In genomic region chr8:39782162-39782530, GRCm38 (mm10) we compare ENCODE assay signal across 29 mouse cellular contexts.
DNase-seq lines count a peak whose midpoint lies in the region; ATAC-seq and TF ChIP-seq lines count a peak whose summit lies in the region.
"Had no signal": no experiment of that assay in that cellular context is flagged by ENCODE, and none has a peak within 500 bp of the region (broad histone marks: within the 10 kb centered on the region; RNA-seq: fewer than 3 reads in every experiment).

No protein-coding gene starts in this region.

- no peak for TF ChIP-seq CTCF in brain, embryonic 14.5 days (IDR thresholded peaks at IDR 0.05; ENCODE audit: borderline replicate concordance, extremely low read depth, insufficient read depth, insufficient read length)
- TF ChIP-seq CTCF in forebrain, postnatal 0 days (IDR thresholded peaks at IDR 0.05; ENCODE audit: low read depth), result no peak

- no peaks in the 10 kb centered on the region for H3K4me1 ChIP-seq in forebrain, embryonic 14.5 days (ENCODE audit: control insufficient read depth, insufficient read depth, low read length)
- H3K4me1 ChIP-seq in forebrain, embryonic 10.5 days, result no peaks in the 10 kb centered on the region
- H3K4me1 ChIP-seq in forebrain, postnatal 0 days (ENCODE audit: insufficient read depth), result no peaks in the 10 kb centered on the region
- H3K4me1 ChIP-seq: embryonic facial prominence, embryonic 12.5 days; embryonic facial prominence, embryonic 15.5 days; hindbrain, embryonic 10.5 days; hindbrain, embryonic 13.5 days; intestine, embryonic 15.5 days had no signal

- H3K4me2 ChIP-seq in forebrain, embryonic 14.5 days (ENCODE audit: low read length), result no peak overlapping the region
- no peak overlapping the region for H3K4me2 ChIP-seq in forebrain, postnatal 0 days (ENCODE audit: low read depth)
- H3K4me2 ChIP-seq: embryonic facial prominence, embryonic 12.5 days; embryonic facial prominence, embryonic 15.5 days; heart, embryonic 11.5 days; hindbrain, embryonic 13.5 days; intestine, embryonic 15.5 days had no signal

- no peak overlapping the region for H3K4me3 ChIP-seq in forebrain, embryonic 14.5 days (ENCODE audit: low read depth, low read length)
- H3K4me3 ChIP-seq in forebrain, embryonic 10.5 days, result no peak overlapping the region
- H3K4me3 ChIP-seq in forebrain, postnatal 0 days (ENCODE audit: low read depth, low read length), result no peak overlapping the region
- H3K4me3 ChIP-seq: embryonic facial prominence, embryonic 12.5 days; embryonic facial prominence, embryonic 15.5 days; gastrocnemius, adult 2 months; hindbrain, embryonic 10.5 days; hindbrain, embryonic 13.5 days; intestine, embryonic 15.5 days had no signal

- H3K9ac ChIP-seq in forebrain, embryonic 14.5 days (ENCODE audit: low read length), result no peak overlapping the region
- H3K9ac ChIP-seq in forebrain, postnatal 0 days, result no peak overlapping the region
- H3K9ac ChIP-seq: embryonic facial prominence, embryonic 12.5 days; embryonic facial prominence, embryonic 15.5 days; hindbrain, embryonic 13.5 days; intestine, embryonic 15.5 days had no signal

- no peaks in the 10 kb centered on the region for H3K36me3 ChIP-seq in forebrain, embryonic 14.5 days (ENCODE audit: control insufficient read depth, insufficient read depth, low read length)
- H3K36me3 ChIP-seq in forebrain, embryonic 10.5 days (replicated peaks), result no peaks in the 10 kb centered on the region
- H3K36me3 ChIP-seq in forebrain, postnatal 0 days (ENCODE audit: insufficient read depth), result no peaks in the 10 kb centered on the region
- H3K36me3 ChIP-seq: embryonic facial prominence, embryonic 12.5 days; embryonic facial prominence, embryonic 15.5 days; G1E; hindbrain, embryonic 10.5 days; hindbrain, embryonic 13.5 days; intestine, embryonic 15.5 days had no signal

- no peak overlapping the region for H3K27ac ChIP-seq in forebrain, embryonic 14.5 days (ENCODE audit: low read depth, low read length)
- no peak overlapping the region for H3K27ac ChIP-seq in forebrain, embryonic 10.5 days
- H3K27ac ChIP-seq in forebrain, postnatal 0 days (ENCODE audit: low read depth, low read length), result no peak overlapping the region
- H3K27ac ChIP-seq: embryonic facial prominence, embryonic 12.5 days; embryonic facial prominence, embryonic 15.5 days; gastrocnemius, adult 2 months; hindbrain, embryonic 10.5 days; hindbrain, embryonic 13.5 days; intestine, embryonic 15.5 days had no signal

- H3K27me3 ChIP-seq in forebrain, embryonic 14.5 days (replicated peaks; ENCODE audit: control insufficient read depth, insufficient read depth, low read length), result no peaks in the 10 kb centered on the region
- no peaks in the 10 kb centered on the region for H3K27me3 ChIP-seq in forebrain, embryonic 10.5 days (ENCODE audit: poor library complexity, severe bottlenecking)
- H3K27me3 ChIP-seq in forebrain, postnatal 0 days (ENCODE audit: insufficient read depth, low read length), result no peaks in the 10 kb centered on the region
- H3K27me3 ChIP-seq: CH12.LX; embryonic facial prominence, embryonic 12.5 days; embryonic facial prominence, embryonic 15.5 days; hindbrain, embryonic 13.5 days; intestine, embryonic 15.5 days; Patski had no signal

- DNase-seq in forebrain, embryonic 14.5 days (ENCODE audit: low spot score), result peak; percentile 70
- DNase-seq in forebrain, embryonic 10.5 days (ENCODE audit: extremely low spot score, low spot score), result no peak
- DNase-seq in layer of hippocampus, adult 9-10 months (ENCODE audit: low spot score), result peak; percentile 40
- DNase-seq in layer of hippocampus, postnatal 36 days, result no peak
- DNase-seq in brain, embryonic 14.5 days (ENCODE audit: low read depth), result peak; percentile 70
- DNase-seq in forebrain, postnatal 0 days, result peak; percentile 43
- no peak for DNase-seq in embryo, embryonic 10.5 days (ENCODE audit: low spot score)
- no peak for DNase-seq in frontal cortex, postnatal 36 days (ENCODE audit: low spot score in 2 of 2)
- DNase-seq: adrenal gland, postnatal 10 days; adrenal gland, postnatal 36 days; B cell, adult 2 months; cerebellum, adult 18-20 months; cerebellum, adult 9-10 months; cerebellum, postnatal 14 days; gastrocnemius, adult 2 months; gastrocnemius, postnatal 14 days; heart, adult 11 months; heart, postnatal 36 days; kidney, adult 11 months had no signal

- TF ChIP-seq POLR2A in brain, embryonic 14.5 days (IDR thresholded peaks at IDR 0.05; ENCODE audit: borderline replicate concordance, extremely low read depth, insufficient read depth, insufficient read length, poor library complexity, severe bottlenecking), result no peak

- WGBS in forebrain, embryonic 14.5 days, result 72% methylated on average over 2 of the region's 2 CpGs
- 87% methylated on average over 2 of the region's 2 CpGs for WGBS in forebrain, embryonic 10.5 days
- WGBS in forebrain, postnatal 0 days, result 61% methylated on average over 2 of the region's 2 CpGs

- no peak for ATAC-seq in forebrain, embryonic 14.5 days
- peak; percentile 40; the same call in 1 of the 2 replicates for ATAC-seq in forebrain, postnatal 0 days
- ATAC-seq: hindbrain, embryonic 16.5 days; intestine, embryonic 15.5 days; Patski had no signal

- H3K9me3 ChIP-seq in forebrain, embryonic 14.5 days (replicated peaks; ENCODE audit: control insufficient read depth, low read length), result no peaks in the 10 kb centered on the region
- no peaks in the 10 kb centered on the region for H3K9me3 ChIP-seq in forebrain, embryonic 10.5 days
- H3K9me3 ChIP-seq in forebrain, postnatal 0 days (ENCODE audit: low read length), result no peaks in the 10 kb centered on the region
- H3K9me3 ChIP-seq: embryonic facial prominence, embryonic 12.5 days; embryonic facial prominence, embryonic 15.5 days; G1E; hindbrain, embryonic 10.5 days; hindbrain, embryonic 13.5 days; intestine, embryonic 15.5 days had no signal

Comparison
In these comparisons a context has a peak if more than half of its experiments do, and no peak if none do; other contexts are left out.
1. DNase-seq: peak in forebrain, embryonic 14.5 days (single experiment), layer of hippocampus, adult 9-10 months (single experiment), brain, embryonic 14.5 days (single experiment) and forebrain, postnatal 0 days (single experiment); none in forebrain, embryonic 10.5 days (single experiment), layer of hippocampus, postnatal 36 days (0 of 2), embryo, embryonic 10.5 days (single experiment) and frontal cortex, postnatal 36 days (0 of 2).